Mouse (Mus musculus): ENCODE results near the gene Dpep1.

DNA sequence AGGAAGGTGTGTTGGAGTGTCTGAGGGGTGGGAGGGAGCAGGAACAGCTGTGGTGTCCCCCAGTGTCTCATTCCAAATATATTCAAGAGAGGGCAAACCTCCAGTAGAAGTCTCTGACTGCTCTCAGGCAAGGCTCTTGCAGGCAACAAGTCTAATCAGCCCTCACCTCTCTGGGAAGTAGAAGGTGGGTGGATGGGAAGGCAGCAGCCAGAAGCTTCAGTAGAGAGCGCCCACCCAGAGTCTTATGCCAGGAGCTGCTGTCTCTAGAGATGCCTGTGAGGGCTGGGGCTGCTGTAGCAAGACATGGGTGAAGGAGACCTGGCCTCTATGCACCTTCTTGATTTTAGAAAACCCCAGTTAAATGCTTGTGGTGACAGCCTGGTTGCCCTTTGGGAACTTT lies 42.4 kb downstream of the Dpep1 start:
- no peak for TF ChIP-seq CTCF (IDR thresholded peaks at IDR 0.05; ENCODE audit: low read depth)
- no peak for TF ChIP-seq EP300 (IDR thresholded peaks at IDR 0.05; ENCODE audit: low read depth)

Measured in heart, postnatal 0 days (tissue).